Mouse (Mus musculus) stomach, embryonic 16.5 days (tissue): ENCODE results near the gene Mcm2. TPM values are rescaled to one million over a fixed set of nuclear protein-coding genes. Genes with fewer than 3 reads are reported as not detected.
A peak's percentile ranks its signal among the peaks of the same experiment; 100 is the strongest.

Experiments
- ATAC-seq: fragments of 200-750 bp; cut with Nextera tagmentation; 2 replicates; pipeline ENCODE4 v1.8.0; 2017; ENCODE audit warnings: moderate number of reproducible peaks, moderate TSS enrichment; ENCODE audit not compliant: insufficient read depth, low FRiP score
- H3K27ac ChIP-seq: fragments of 300-500 bp; sonication (generic); 2 replicates; pipeline ENCODE4 v1.5.1; 2014; ENCODE audit warnings: low read length
- H3K27me3 ChIP-seq: fragments of 300-500 bp; sonication (generic); 2 replicates; pipeline ENCODE4 v1.6.1; 2014; ENCODE audit warnings: low read length, control low read depth, mixed read lengths; ENCODE audit not compliant: control insufficient read depth, insufficient read depth
- H3K36me3 ChIP-seq: fragments of 300-500 bp; sonication (generic); 2 replicates; pipeline ENCODE4 v1.6.1; 2014; ENCODE audit warnings: low read length; ENCODE audit not compliant: control insufficient read depth, insufficient read depth
- H3K4me1 ChIP-seq: fragments of 300-500 bp; sonication (generic); 2 replicates; pipeline ENCODE4 v1.6.1; 2014; ENCODE audit warnings: low read length, control low read depth, mixed read lengths; ENCODE audit not compliant: control insufficient read depth, insufficient read depth
- H3K4me2 ChIP-seq: fragments of 300-500 bp; sonication (generic); 2 replicates; pipeline ENCODE4 v1.6.1; 2014; ENCODE audit warnings: low read depth, low read length, mixed read lengths
- H3K4me3 ChIP-seq: fragments of 300-500 bp; sonication (generic); replicated peaks from 2 replicates; pipeline ENCODE4 v1.5.1; 2014; ENCODE audit warnings: mild to moderate bottlenecking, low read length
- H3K9ac ChIP-seq: fragments of 300-500 bp; sonication (generic); 2 replicates; pipeline ENCODE4 v1.6.1; 2014; ENCODE audit warnings: low read length
- H3K9me3 ChIP-seq: fragments of 300-500 bp; sonication (generic); replicated peaks from 2 replicates; pipeline ENCODE4 v1.6.1; 2016; ENCODE audit warnings: low read length, control low read depth; ENCODE audit not compliant: control insufficient read depth
- WGBS: fragments of 180-500 bp; shearing (Covaris S2); extraction: QIAGEN DNeasy Blood & Tissue Kit; methylation state at CpG from one replicate; pipeline ENCODE4 v1.1.7; 2014; 5-methylcytosine and 5-hydroxymethylcytosine counted together
- polyA plus RNA-seq: library from polyadenylated mRNA; unstranded; fragments of >200 nt; fragmentation: Nextera tagmentation; extraction: Ambion mirVana; gene quantifications from 2 replicates; pipeline ENCODE4 v1.2.1, GENCODE M21; 2015

Gene Mcm2
- polyA plus RNA-seq, 1 experiment from 2014 or later, result 98.4 TPM

DNA sequence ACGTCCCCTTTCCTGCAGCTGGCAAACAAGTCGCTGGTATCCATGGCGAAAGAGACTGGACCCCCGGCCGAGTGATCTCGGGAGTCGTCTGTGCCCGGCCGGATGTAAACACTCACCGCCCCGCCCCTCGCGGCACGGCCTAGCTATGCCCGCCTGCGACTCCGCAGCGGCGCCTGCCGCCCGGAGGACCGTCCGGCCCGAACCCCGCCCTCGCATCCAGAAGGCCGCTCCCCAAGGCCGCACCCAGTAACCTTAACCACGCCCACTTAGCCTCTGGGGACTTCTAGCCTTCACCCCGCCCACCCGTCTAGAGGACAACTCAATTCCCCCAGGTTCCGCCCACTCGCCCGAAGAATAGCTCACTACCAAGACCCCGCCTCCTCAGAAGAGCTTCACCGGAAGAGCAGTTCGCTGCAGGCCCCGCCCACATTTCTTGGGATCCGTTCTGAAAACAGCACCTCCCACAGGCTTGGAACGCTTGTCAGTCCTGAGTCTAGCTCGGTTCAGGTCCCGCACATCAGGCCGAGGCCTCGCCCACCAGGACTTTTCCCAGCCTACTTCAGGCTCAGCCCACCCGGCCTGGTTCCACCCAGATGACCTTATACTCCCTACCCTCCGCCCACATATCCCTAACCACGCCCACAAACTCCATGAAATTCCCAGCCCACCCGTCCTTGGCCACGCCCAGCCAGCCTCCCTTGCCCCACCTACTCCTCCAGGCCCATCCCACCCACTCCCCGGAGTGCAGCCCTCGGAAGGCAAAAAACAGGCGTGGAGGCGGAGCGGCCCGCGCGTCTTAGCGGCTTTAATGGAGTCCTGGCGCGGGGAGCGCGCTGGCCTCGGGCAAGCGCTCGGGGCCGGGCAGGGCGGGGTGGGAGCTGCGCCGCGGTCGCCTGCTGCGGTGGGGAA, 56.5 kb downstream of the Mcm2 start, which contains the start of gene Abtb1:
Gene Abtb1 (minus strand): TSS at position 204 of the 909 bp plus-strand sequence.
- peak within 1 kb of the TSS; percentile 93 for H3K4me2 ChIP-seq

DNA sequence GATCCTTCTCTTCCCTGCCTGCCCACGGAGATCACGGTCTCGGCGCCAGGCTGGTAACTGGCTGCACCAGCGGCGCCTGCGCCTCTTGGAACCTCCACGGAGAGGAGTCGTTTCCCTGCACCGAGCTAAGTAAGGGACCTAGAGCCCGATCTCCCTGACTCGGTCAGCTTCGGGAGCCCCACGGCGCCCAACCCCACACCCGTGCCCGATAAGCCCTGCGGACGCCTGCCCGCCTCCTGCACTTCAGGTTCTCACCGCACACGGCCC, 57.1 kb downstream of the Mcm2 start:
- Histone ChIP-seq H3K9ac (peak overlapping the region; percentile 78), H3K36me3 (peaks cover 9% of the 10 kb centered on the region; the same call in 1 of the 2 replicates), H3K4me1 (peaks cover 16% of the 10 kb centered on the region), H3K27ac (peak overlapping the region; percentile 85), H3K4me2 (peak overlapping the region; percentile 93), H3K27me3 (no peaks in the 10 kb centered on the region), H3K4me3 (peak overlapping the region; percentile 94), H3K9me3 (no peaks in the 10 kb centered on the region)
- 0% methylated on average over 22 of the region's 22 CpGs for WGBS
- peak; percentile 0; the same call in 1 of the 2 replicates for ATAC-seq

More for the DNA sequence above, 56.5 kb downstream of the Mcm2 start, which contains the start of gene Abtb1:
- Histone ChIP-seq H3K4me3 (peak within 1 kb of the TSS; percentile 94), H3K9ac (peak within 1 kb of the TSS; percentile 90), H3K27ac (peak within 1 kb of the TSS; percentile 85), H3K27me3 (no peaks in the 10 kb centered on the region), H3K36me3 (peaks cover 9% of the 10 kb centered on the region; the same call in 1 of the 2 replicates), H3K4me1 (peaks cover 16% of the 10 kb centered on the region), H3K9me3 (no peaks in the 10 kb centered on the region)
- WGBS, result under 1% methylated on average over 69 of the region's 72 CpGs
- ATAC-seq, result peak; percentile 98

DNA sequence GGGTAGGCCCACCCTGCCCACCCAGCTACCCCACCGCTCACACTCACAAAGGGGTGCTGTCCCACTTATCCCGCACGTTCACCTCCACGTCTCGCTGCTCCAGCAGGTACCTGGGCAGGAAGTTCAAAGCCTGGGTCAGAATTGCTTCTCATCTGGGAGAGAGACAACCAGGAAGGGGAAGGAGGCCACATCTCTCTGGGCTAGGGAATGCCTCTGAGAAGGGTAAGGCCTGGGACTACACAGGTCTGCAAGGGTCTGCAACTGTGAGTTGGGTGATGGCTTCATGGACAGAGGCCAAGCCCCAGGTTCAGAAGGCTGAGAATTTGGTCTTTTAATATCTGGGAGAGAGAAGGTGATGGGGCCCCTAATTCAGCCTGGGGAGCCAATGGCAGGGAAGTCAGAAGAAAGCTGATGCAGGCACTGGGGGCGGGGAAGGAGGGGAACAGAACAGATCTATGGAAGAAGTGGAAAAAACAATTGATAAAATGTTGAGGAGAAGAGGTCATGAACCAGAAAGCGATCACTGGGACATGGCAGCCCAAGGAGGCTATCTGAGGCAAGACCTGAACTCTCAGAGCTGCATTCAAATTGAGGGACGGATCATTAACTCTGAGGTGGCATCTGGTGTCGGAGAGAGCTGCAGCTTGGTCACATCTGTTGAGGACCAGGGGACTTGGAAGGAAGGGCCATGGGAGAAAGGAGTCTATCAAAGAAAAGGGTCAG, 57.6 kb downstream of the Mcm2 start:
- peak overlapping the region; percentile 78 for H3K9ac ChIP-seq
- 52% methylated on average over 9 of the region's 9 CpGs for WGBS
- H3K4me1 ChIP-seq, result peaks cover 16% of the 10 kb centered on the region
- H3K9me3 ChIP-seq, result no peaks in the 10 kb centered on the region
- H3K4me2 ChIP-seq, result peak overlapping the region; percentile 93
- peaks cover 12% of the 10 kb centered on the region for H3K36me3 ChIP-seq
- peak overlapping the region; percentile 94 for H3K4me3 ChIP-seq
- ATAC-seq, result no peak
- no peaks in the 10 kb centered on the region for H3K27me3 ChIP-seq
- peak overlapping the region; percentile 85 for H3K27ac ChIP-seq

DNA sequence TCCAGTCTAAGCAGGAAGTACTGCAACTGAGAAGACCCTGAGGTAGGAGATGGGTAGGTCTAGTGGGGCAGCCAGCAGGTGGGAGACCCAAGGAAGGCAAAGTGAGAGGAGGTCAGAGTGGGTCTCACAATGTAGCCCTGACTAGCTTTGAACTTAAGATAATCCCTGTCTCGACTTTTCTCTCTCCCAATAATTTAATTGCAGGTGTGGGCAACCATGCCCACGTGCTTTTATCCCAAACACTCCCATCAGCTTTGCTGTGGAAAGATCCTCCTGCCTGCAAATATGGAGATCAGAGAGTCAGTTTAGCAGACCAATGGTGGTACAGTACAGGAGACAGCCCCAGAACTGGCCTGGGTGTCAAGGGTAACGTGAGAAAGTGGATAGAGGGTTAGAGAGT, 58.4 kb downstream of the Mcm2 start:
- Histone ChIP-seq H3K9me3 (no peaks in the 10 kb centered on the region), H3K27me3 (no peaks in the 10 kb centered on the region), H3K4me2 (peak overlapping the region; percentile 93; the same call in 1 of the 2 replicates), H3K4me3 (no peak overlapping the region), H3K9ac (peak overlapping the region; percentile 78; the same call in 1 of the 2 replicates), H3K36me3 (peaks cover 12% of the 10 kb centered on the region), H3K4me1 (peaks cover 16% of the 10 kb centered on the region), H3K27ac (no peak overlapping the region)
- 74% methylated on average over 3 of the region's 3 CpGs for WGBS
- no peak for ATAC-seq

DNA sequence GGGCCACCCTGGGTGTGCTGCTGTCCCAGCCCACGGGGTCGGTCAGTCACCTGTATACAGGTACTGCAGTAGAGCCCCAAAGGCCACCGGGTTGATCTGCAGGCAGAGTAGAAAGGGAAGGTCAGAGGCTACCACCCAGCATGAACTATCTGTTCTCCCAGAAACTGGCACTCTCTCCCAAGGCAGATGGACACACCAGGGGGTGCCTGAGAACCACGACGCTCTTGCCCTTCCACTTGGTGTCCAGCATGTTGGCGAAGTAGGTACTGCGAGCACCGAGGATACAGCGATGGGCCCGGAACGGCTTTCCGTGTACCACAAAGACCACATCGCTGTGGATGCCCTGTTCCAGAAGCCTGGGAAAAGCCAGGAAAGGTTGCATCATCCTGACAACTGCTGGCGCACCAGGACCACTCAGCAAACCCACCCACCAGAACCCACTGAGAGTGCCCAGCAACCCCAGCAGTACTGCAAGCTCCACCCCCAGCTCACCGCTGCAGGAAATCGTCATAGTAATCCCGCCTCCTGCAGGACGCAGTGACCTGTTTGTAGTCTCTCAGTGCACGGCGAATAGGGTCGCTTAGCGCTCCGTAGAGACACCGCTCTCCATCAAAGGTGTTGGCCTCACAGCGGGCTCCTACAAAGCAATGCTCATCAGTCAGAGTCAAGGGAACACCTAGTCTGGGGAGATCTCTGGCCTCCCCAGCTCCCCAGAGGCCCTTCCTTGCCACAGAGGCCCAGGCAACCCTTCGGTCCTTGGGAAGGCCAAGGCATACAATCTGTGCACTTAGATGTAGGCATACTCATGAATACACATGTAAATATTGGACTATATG, 59.2 kb downstream of the Mcm2 start:
- H3K9me3 ChIP-seq, result no peaks in the 10 kb centered on the region
- no peak overlapping the region for H3K9ac ChIP-seq
- no peak overlapping the region for H3K4me2 ChIP-seq
- H3K4me1 ChIP-seq, result peaks cover 16% of the 10 kb centered on the region
- ATAC-seq, result no peak
- WGBS, result 86% methylated on average over 26 of the region's 26 CpGs
- H3K4me3 ChIP-seq, result no peak overlapping the region
- no peaks in the 10 kb centered on the region for H3K27me3 ChIP-seq
- H3K36me3 ChIP-seq, result peaks cover 12% of the 10 kb centered on the region
- no peak overlapping the region for H3K27ac ChIP-seq

DNA sequence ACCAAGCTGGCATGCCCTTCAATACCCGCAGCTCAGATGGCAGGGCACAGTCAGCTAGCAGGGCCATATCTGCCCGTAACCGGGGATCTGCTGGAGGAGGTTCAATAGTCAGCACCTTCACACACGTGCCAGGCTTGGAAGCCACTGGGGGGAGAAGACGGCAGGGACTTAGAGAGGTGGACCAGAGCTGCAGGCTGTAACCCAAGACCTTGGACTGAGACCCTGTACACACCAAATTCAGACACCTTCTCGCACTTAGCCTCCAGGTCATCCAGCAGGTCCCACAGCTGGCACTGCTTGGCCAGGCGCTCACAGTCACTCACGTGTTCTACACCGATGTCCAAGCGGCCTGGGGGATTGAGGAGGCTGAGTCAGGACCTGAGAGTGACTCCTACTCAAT, 60.0 kb downstream of the Mcm2 start:
- Histone ChIP-seq H3K9ac (no peak overlapping the region), H3K36me3 (peaks cover 12% of the 10 kb centered on the region), H3K4me1 (peaks cover 16% of the 10 kb centered on the region), H3K4me3 (no peak overlapping the region), H3K9me3 (no peaks in the 10 kb centered on the region), H3K4me2 (no peak overlapping the region), H3K27me3 (no peaks in the 10 kb centered on the region), H3K27ac (no peak overlapping the region)
- no peak for ATAC-seq
- WGBS, result 88% methylated on average over 10 of the region's 10 CpGs

DNA sequence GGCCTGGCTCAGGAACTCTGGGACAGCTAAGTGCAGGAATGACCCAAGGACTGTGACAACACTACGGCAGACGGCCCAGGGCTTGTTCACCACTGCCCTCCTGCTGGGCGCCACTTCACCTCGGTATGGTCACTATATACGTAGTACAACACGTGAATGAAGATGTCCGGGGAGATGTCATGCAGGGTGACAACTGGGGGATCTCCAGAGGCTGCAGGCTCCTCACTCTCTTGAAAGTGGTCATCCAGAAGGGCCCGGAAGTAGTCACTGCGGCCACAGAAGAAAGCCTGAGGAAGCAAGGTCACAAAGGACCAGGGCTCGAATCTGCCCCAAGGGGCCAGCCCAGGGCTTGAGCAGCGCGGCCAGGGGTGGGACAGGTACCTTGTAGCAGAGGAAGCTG, 60.6 kb downstream of the Mcm2 start:
- Histone ChIP-seq H3K36me3 (peaks cover 12% of the 10 kb centered on the region), H3K9me3 (no peaks in the 10 kb centered on the region), H3K27ac (no peak overlapping the region), H3K4me3 (no peak overlapping the region), H3K9ac (no peak overlapping the region), H3K4me1 (peaks cover 12% of the 10 kb centered on the region), H3K4me2 (no peak overlapping the region), H3K27me3 (no peaks in the 10 kb centered on the region)
- no peak for ATAC-seq
- WGBS, result 89% methylated on average over 12 of the region's 12 CpGs

DNA sequence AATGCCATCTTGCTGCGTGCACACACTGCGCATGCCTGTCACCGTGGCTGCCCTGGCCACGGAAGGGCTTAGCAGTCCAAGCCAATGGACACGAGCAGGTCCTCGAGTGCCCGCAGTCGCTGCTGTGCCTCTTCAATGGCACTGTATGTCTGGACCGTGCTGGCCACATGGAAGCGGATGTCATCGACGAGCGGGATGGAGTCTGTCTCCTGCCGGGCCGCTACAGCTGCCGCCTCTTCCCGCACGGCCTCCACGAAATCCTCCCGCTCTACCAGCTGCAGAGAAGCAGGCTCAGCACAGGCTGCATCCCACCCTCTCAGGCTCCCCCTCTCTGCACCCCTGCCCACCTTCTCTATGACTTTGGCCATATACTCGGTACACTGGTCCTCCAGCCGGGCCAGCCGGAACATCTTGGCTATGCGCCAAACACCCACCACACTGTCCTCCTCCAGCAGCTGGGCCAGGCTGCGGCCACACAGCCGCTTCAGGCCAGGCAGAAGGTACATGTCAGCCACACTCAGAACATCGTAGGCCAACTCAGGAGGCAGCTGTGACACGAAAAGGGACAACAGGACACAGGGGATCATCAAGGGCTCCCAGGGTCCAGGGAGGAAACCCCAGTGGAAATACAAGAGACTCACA, 62.3 kb downstream of the Mcm2 start:
- ATAC-seq, result no peak
- H3K9ac ChIP-seq, result no peak overlapping the region
- H3K27ac ChIP-seq, result no peak overlapping the region
- H3K27me3 ChIP-seq, result no peaks in the 10 kb centered on the region
- H3K9me3 ChIP-seq, result no peaks in the 10 kb centered on the region
- H3K4me1 ChIP-seq, result peaks cover 8% of the 10 kb centered on the region
- no peak overlapping the region for H3K4me3 ChIP-seq
- WGBS, result 83% methylated on average over 28 of the region's 28 CpGs
- no peak overlapping the region for H3K4me2 ChIP-seq
- peaks cover 12% of the 10 kb centered on the region for H3K36me3 ChIP-seq
